Mouse (Mus musculus) cerebellum, adult 18-20 months (tissue): Measurements from ENCODE around the gene Pmf1.
"Not testable (repeated sequence)": the region's sequence is repeated elsewhere in the genome, so short reads cannot be mapped to it uniquely, and the experiment has no call there.

Experiments used
- DNase-seq, 2 experiments: peaks; one replicate each; pipeline ENCODE4 v3.0.0; 2021

Gene Pmf1

DNA sequence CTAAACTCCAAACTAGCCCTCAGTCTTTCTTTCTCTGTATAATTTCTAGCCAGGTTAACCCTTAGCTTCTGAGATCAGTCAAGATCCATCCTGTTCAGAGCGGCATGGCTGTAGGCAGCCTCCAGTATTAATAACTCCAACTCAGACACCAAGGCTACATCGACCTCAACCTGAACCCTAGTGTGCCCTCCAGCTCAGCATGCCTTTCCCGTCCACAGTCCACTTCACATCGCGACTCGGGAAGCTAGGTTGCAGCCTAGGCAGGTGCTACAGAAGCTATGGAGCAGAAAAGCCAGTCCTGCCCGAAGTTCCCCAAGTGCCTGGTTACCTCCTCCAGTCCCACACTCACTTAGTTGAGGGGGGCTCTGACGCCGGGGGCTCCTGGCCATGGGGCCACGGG is 27.3 kb upstream of the Pmf1 start:
- DNase-seq, result no peak

DNA sequence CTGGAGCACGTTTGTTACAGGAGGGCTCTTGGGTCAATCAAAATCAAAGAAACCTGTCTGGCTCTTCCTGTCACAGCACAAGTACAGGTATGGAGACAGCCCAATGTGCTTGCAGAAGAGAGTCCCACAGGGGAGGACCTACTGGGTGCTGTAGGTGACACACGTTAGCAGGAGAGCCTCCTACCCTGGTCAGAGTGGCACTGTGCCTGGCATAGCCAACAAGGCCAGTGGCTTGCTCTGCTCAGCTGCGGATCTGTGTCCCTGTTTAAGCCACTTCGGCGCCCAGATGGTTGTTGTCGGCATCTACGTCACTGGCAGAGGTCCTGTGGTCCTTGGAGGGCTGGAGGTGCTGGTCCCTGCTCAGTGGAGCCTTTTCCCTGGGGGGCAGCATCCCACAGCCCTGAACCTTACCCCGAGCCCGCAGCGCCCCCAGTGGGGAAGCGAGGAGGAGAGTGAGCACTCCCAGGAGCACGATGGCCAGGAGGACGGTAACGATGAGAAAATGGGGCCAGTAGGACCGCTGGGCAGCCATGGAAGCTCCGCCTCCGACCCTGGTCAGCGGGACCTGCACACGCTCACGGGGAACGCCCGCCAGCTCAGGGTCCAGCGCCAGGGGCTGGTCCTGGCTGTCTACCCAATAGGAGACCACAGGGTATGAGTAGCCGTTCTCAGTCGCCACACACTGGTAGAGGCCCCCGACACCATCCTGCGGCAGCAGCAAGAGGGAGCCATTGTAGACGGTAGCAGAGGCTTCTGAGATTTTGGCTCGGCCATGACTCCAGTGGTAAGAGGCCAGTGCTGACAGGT is 26.5 kb upstream of the Pmf1 start:
- DNase-seq, result peak; percentile 82

DNA sequence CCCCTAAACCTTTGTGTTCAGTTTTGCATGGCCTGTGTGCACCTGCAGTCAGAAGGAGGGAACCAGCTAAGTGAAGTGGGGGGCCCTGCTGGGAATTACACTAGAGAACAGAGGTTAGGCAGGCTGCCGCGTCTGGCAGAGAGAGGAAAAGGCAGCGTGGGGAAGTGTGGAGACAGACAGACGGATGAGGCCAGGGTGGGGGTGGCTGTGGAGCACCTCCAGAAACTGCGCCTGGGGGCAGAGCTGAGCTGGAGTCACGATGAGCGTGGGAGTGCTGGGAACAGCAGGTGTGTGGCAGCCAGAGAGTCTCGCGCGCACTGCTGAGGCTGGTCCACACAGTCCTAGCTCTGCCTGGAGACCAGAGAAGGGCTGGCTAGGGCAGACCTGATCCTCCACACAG is 25.4 kb upstream of the Pmf1 start:
- DNase-seq, result no peak

DNA sequence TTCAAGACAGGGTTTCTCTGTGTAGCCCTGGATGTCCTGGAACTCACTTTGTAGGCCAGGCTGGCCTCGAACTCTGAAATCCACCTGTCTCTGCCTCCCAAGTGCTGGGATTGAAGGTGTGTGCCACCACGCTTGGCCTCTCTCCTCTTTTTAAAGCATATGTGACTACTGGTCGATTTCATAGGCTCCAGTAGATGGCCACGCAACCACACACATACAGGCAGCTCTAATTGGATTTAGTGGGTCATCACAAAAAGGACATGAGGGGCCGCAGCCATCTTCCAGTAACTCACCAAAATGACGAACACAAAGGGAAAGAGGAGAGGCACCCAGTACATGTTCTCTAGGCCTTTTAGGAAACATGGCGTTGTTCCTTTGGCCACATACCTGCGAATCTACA is 18.5 kb upstream of the Pmf1 start:
- DNase-seq, result not testable (repeated sequence)

DNA sequence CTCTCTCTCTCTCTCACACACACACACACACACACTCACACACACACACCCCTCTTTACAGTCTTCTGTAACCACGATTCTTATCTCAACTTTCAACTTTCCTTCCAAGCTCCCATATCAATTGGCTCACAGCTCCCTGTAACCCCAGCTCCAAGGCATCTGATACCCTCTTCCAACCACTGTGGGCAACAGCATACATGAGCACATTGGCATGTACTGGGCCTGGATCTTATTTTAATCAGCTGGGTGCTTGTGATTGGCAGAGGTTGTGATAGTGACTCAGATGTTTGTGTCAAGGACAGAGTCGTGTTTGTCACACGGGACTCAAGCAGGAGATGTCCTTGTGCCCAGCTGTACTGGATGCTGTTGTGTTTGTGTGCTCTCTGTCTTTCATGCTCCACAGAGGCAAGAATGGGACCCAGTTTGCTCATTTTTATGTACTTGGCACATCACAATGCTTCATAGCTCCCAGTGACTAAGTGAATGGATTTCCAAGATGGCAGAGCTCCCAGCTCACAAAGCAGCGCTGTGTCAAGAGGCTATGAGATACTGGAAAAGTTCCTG is 17.3 kb upstream of the Pmf1 start:
- DNase-seq, result no peak

DNA sequence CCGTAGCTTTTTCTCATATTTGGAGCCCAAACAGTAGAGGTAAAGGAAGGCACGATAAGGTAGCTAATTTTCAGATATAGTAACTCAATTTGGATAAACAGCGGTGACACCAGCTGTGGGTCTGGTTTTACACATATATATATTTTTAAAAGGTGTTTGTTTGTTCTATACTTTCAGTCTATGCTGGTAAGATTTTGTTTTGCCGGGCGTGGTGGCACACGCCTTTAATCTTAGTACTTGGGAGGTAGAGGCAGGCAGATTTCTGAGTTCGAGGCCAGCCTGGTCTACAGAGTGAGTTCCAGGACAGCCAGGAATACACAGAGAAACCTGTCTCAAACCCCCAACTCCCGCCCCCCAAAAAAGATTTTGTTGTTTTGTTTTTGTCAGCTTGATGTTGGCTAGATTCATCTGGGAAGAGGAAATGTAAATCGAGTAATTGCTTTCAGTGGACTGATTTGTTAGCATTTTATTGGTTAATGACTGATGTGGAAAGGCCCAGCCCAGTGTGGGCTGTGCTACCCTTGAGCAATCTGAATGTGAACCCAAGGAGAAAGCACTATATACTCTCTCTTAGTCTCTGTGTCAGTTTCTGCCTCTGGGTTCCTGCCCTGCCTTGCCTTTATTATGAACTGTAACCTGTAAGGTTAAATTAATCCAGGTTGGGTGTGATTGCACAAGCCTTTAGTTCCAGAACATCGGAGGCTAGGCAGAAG is 15.7 kb upstream of the Pmf1 start:
- DNase-seq, result no peak

DNA sequence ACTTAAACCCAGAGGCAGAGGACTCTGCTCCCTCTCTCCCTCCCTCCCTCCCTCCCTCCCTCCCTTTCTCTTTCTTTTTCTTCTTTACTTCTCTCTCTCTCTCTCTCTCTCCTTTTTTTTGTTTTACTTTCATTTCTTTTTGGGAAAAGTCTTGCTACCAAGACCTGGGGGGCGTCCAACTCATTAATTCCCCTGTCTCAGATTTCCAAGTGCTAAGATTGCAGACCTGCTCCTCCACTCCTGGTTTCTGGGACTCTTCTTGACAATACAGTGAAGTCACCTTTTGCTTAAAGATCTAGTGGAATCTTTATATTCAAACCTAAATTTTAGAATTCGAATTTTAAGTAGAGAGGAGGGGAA is 15.2 kb upstream of the Pmf1 start:
- no peak for DNase-seq

DNA sequence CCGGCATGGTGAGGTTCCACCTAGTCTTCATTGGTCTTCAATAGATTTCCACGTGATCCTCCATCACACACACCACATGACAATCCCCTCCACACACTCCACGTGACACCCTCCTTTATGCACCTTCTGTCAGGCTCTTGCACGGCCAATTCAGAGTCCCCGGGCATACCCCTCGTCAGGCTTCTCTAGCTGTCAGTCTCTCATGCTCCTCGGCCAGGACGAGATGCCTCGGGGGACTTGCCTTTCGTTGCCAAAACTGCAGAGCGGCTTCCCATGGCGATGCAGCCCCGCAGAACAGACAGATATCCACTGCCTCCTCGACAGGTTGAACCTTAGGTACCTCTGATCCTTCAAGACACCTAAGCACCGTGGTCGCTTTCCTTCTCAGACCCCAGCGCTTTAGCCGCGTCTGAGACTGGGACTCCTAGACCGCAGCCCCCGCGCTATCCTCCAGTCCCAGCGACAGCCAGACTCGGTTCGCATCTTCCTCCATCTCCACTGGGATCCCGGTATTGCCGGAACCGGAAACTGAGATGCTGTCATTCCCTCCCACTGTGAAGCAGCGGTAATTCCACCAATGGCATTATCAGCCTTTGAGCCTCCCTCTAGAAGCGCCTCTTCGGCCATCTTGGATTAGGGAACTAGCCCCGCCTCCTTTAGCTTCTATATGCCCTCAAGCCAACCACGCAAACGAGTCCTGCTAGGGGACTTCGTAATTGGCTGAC is 14.6 kb upstream of the Pmf1 start, which contains the start of gene Slc25a44:
Gene Slc25a44, minus strand, starts transcription at position 535 of the 725 bp plus-strand sequence.
- DNase-seq, result peak; percentile 91 to 99

DNA sequence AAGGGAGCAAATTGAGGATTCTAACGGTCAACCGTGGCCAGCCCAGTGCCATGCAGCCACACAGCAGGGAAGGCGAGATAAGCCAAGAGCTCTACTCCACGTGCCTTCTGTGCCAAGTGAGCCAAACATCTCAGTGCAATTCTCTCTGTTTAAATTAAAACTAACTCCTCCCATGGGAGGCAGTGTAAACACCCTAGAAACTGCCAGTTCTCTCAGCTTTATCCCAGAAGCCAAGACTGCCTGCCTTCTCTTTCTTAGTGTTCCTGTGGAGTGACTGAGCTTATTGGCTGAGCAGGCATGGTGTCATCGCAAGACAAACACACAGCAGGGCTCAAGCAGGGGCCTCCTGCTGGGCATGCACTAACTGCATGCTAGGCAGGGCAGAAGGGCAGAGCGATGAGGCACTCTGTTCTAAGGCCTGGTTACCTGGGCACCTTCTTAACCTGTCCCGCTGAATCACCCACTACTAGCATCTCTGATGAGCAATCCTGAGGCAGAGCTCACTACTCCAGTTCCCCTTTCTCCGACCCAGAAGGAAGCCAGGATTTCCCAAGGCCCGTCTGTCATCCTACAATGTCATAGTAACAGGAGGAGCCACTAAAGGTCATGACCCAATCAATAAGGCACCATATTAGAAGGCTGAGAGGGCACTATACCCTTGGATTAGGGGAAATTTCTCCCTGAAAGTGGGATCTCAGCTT is 12.0 kb upstream of the Pmf1 start:
- peak; percentile 73 to 75 for DNase-seq

DNA sequence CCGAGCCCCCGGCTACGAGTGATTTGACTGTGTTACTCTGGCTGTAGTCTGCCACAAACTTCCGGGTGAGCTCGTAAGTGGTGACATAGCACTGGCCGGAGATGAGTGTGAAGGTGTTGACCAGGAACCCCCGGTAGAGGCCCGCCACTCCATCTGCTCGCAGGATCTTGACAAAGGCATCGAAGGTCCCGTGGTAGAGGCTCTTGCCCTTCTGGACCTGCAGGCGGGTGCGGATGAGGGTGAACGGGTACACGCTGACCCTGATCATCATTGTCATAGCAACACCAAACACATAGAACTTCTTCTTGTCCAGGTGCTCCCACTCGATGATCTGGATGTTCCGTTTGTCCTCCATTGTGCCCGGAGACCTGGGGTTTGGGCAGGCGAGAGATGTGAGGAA is 10.6 kb upstream of the Pmf1 start:
- no peak for DNase-seq

DNA sequence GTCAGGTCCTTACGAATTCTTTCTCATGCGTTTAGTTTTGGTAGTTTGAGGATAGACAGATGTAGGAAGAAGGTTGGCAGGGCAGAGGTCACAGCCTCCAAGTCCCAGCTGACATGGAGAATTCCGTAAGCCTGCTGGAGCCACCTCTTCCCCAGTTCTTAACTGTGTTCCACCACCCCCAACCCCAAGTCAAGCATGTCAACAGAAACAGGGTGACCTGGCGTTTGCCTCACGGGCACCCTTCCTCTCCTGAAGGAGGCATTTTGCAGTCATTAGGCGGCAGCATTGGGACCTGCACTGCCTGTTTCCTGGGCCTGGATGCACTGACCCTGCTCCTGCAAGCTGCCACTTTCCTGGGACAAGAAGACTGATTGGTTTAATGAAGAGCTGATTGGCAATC is 7.9 kb upstream of the Pmf1 start:
- no peak for DNase-seq

DNA sequence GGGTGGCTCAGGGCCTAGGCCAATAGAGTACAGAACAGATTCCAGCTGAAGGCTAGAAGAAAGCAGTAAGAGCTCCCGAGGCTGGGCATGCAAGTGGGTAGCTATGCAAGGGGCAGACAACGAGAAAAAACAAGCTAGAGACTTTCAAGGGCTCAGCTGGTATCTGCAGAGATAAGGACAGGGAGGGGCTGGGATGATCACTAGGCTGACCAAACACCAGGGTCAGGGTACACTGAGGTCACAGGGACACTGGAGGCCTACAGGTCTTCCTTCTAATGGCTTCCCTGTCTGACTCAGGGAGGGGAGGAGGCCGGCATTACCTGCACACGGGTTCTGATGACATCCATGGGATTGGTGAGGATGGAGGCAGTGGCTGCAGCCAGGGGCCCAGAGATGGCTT is 5.5 kb upstream of the Pmf1 start:
- no peak for DNase-seq

DNA sequence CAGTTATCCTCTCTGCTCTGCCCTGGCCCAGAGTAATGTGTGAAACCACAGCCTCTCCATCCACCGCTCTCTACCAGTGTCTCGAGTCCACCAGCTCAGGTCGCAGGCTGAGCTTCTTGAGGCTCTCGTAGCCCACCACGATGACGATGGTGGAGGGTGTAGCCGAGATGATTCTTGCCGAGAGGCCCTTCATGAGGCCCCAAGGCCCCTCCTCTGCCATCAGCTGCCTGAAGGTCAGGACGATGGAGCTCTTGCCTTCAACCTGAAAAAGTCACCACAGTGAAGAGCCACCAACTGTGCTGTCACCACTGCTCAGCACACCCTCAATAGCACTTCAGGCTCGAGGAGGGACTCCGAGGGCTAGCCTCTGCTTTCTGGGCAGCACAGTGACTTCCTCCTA is 2.5 kb upstream of the Pmf1 start:
- DNase-seq, result no peak

DNA sequence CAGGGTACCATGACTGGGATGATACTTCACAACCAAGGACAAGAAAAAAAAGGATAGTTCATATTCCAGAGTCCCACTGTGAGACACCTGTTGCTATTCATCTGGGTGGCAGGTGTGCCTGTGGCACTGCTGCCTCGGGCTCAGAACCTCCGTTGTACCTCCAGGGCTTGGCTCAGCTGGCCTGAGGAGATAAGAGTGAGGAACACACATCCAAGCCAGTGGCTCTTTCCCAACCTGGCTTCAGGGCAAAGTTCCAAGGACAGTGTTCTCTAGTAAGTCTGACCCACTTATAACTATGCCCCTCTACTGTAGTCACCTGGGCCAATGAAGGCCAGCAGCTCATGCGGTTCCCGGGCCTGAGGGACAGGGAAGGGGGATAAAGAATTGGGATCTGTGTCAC is 1.6 kb upstream of the Pmf1 start:
- DNase-seq, result no peak

DNA sequence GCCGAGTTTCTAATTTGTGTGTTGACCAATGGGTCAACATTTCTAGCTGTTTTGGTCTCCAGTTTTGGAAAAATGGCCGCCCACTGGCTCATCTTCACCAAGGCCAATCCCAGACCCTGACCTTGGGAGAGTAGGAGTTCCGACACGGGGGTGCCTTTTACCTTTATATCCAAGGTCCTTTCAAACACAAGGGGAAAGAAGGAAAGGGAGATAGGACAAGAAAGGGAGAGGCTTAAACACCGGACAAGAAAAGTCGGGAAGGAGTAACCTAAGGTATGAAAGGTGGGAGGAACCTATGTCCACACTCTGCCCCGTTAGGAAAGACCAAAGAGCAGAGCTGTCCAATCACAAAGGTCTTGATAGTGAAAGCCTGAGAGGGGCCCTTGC is 507 bp upstream of the Pmf1 start:
- DNase-seq, result no peak

DNA sequence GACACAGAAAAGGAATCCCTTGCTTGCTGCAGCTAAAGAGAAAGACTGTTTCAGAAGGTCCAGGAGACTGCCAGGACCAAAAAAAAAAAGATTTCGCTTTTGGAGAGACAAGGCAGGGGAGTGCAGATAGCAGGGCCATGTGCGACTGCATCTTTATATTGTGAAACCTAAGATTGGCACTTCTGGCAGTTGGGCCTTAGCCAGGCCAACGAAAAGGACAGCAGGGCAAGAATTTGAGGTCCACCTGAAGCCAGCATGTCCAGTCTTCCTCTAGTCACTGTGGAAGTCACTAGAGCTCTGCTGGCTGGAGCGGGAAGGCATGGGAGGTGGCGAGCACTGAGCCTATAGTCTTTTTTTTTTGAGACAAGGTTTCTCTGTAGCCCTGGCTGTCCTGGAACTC is 1.2 kb downstream of the Pmf1 start:
- no peak for DNase-seq

DNA sequence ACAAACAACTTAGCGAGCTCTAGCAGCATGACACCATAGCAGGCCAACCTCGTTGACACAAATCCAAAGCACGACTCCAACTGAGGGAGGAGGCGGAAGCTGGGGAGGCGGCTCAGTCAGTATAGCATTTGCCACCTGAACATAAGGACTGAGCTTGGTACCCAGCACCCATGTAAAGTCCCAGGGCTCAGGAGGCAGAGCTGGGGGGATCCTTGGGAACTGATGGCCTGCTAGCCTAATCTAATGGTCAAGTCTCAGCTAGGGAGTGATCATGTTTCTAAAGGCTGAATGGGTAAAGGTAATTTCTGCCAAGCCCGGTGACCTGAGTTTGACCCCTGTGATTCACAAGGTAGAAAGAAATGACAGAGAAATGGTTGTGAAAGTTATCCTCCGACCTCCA is 2.6 kb downstream of the Pmf1 start:
- no peak for DNase-seq

DNA sequence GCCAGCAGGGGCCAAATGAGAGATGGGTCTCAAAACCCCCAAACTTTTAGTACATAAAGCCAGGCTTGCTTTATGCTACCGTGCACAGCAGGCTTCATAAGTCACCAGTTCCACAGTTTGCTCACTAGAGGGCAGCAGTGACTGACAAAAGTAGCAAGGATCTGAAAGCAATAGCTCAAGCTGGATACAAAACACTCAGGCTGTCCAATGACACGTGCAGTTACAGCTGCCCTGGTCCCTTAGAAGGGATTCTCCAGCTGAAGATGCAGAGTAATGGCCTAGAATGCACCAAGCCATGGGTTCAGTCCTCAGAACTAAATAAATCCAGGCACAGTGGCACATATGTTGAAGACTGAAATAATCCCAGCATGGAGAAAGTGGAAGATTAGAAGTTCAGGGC is 3.0 kb downstream of the Pmf1 start:
- peak; percentile 71 to 72 for DNase-seq

DNA sequence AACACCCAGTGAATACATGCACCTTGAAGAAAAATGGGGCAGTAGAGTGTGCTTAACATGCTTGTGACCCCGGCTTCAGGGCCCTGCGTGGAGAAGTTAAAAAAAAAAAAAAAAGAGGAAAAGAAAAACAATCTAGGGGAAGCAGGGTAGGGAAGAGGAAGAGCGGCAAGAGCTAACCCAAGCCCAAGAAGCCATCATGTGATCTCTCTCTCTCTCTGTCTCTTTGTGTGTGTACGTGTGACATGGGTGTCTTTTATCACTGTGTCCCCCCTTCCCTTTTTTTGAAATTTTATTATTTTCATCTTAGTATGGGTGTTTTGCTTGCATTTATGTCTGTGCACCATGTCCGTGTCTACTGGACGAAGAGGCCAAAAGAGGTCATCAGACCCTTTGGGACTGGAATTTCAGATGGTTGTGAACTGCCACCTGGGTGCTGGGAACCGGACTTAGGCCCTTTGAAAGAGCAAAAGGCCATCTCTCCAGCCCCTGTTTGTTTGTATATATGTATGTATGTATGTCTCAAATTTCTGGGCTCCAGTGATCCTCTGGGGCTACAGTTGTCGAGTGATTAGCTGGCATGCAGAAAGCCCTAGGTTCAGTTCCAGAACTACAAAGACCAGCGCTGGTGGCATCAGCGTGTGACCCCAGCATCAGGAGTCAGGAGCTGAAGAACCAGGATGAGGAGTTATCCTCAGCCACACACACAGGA is 6.5 kb downstream of the Pmf1 start:
- DNase-seq, result no peak

DNA sequence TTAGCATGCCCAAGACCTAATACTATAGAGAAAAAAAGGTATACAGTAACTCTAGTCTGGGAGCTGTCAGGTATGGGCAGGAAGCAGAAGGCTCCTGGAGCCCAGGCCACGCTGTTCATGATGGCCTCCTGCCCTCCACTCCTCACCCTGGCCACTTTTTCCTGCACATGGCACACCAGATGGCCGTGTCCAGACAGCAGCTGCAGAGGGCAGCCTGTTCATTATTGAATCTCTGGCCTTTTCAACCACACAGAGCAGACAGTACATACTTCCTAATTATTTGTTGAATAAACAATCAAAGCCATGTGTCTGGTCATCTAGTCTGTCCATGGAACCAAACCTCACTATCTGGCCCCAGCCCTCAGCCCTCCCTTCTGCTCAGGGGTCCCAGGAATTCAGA is 11.5 kb downstream of the Pmf1 start:
- DNase-seq, result peak; percentile 85 to 89

DNA sequence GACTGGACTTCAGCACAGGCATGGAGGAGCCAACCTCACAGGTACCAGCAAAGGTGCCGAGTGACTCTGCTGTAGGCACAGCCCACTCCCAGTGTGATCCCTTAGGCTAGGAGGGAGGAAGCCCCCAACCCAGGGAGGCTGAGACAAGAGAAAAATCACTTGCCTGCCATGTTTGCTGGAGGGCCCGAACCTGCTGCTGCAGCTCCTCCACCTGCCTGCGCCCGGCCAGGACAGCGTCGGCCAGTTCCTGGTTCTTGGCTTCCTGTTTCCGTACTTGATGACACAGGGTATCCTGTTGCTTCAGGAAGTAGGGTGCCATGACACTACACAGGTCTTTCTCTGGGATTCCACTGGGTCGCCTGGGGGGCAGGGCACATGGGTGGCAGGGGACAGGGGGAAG is 14.4 kb downstream of the Pmf1 start:
- no peak for DNase-seq

DNA sequence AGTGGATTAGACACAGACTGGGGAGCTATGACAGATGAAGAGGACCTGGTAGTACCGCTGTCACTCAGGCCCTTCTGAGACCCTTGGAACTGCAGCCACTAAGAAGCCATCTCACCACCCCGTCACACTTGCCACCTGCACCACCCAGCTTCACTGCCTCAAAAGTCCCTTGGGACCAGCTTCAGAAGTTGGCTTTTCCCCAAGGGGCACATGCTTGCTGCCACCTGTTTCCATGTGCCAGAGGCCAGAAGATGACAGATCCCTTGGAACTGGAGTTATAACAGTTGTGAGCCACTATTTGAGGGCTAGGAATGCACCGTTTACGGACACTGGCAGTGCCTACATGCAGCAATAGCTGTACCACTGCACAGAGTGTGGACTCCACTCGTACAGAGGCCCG is 14.8 kb downstream of the Pmf1 start:
- DNase-seq, result no peak
